Mouse (Mus musculus): ENCODE measurements around the gene Palmd. TPM values are rescaled to one million over a fixed set of nuclear protein-coding genes. Genes with fewer than 3 reads are reported as not detected.
A peak's percentile ranks its signal among the peaks of the same experiment; 100 is the strongest.

Palmd gene
- polyA plus RNA-seq, 1 experiment = 0.11 TPM

- H3K4me3 ChIP-seq (ENCODE audit: low read depth, low read length) = no peak overlapping the region
- WGBS = 53% methylated on average over 6 of the region's 6 CpGs
- H3K4me1 ChIP-seq (ENCODE audit: control insufficient read depth, insufficient read depth, insufficient read length, low read length) = no peaks in the 10 kb centered on the region
- H3K36me3 ChIP-seq (ENCODE audit: control insufficient read depth, insufficient read depth, low read length) = peaks cover 27% of the 10 kb centered on the region
- no peak overlapping the region for H3K27ac ChIP-seq (ENCODE audit: insufficient read depth, low read depth, low read length)
- no peak for TF ChIP-seq POLR2A (IDR thresholded peaks at IDR 0.05; ENCODE audit: low read depth, low read length)
- peak; percentile 23; the same call in 1 of the 2 replicates for TF ChIP-seq CTCF (IDR thresholded peaks at IDR 0.05; ENCODE audit: extremely low read depth, insufficient read length, insufficient replicate concordance, low read depth, low read length)
- H3K27me3 ChIP-seq (ENCODE audit: control insufficient read depth, insufficient read depth, low read length) = no peaks in the 10 kb centered on the region
Measured at GRCm38 (mm10) chr3:116904158-116904557, 64.6 kb downstream of the Palmd start.

GRCm38 (mm10) chr3:116892872-116893271 is 75.9 kb downstream of the Palmd start:
- Histone ChIP-seq H3K27ac (ENCODE audit: insufficient read depth, low read depth, low read length) (no peak overlapping the region), H3K27me3 (ENCODE audit: control insufficient read depth, insufficient read depth, low read length) (no peaks in the 10 kb centered on the region), H3K4me3 (ENCODE audit: low read depth, low read length) (no peak overlapping the region), H3K36me3 (ENCODE audit: control insufficient read depth, insufficient read depth, low read length) (peaks cover 20% of the 10 kb centered on the region), H3K4me1 (ENCODE audit: control insufficient read depth, insufficient read depth, insufficient read length, low read length) (peaks cover 3% of the 10 kb centered on the region; the same call in 1 of the 2 replicates)
- TF ChIP-seq POLR2A (IDR thresholded peaks at IDR 0.05; ENCODE audit: low read depth, low read length) = no peak
- TF ChIP-seq CTCF (IDR thresholded peaks at IDR 0.05; ENCODE audit: extremely low read depth, insufficient read length, insufficient replicate concordance, low read depth, low read length) = no peak
- WGBS = 28% methylated on average over 9 of the region's 9 CpGs

- no peak for TF ChIP-seq CTCF (IDR thresholded peaks at IDR 0.05; ENCODE audit: extremely low read depth, insufficient read length, insufficient replicate concordance, low read depth, low read length)
- TF ChIP-seq POLR2A (IDR thresholded peaks at IDR 0.05; ENCODE audit: low read depth, low read length) = no peak
- Histone ChIP-seq H3K27me3 (ENCODE audit: control insufficient read depth, insufficient read depth, low read length) (no peaks in the 10 kb centered on the region), H3K4me3 (ENCODE audit: low read depth, low read length) (no peak overlapping the region), H3K4me1 (ENCODE audit: control insufficient read depth, insufficient read depth, insufficient read length, low read length) (peaks cover 3% of the 10 kb centered on the region; the same call in 1 of the 2 replicates), H3K36me3 (ENCODE audit: control insufficient read depth, insufficient read depth, low read length) (peaks cover 20% of the 10 kb centered on the region), H3K27ac (ENCODE audit: insufficient read depth, low read depth, low read length) (no peak overlapping the region)
- 94% methylated on average over 6 of the region's 6 CpGs for WGBS
Measured at GRCm38 (mm10) chr3:116892206-116892563, 76.6 kb downstream of the Palmd start.

GRCm38 (mm10) chr3:116891436-116892205 is 77.2 kb downstream of the Palmd start:
- Histone ChIP-seq H3K27ac (ENCODE audit: insufficient read depth, low read depth, low read length) (no peak overlapping the region), H3K4me1 (ENCODE audit: control insufficient read depth, insufficient read depth, insufficient read length, low read length) (peaks cover 3% of the 10 kb centered on the region; the same call in 1 of the 2 replicates), H3K27me3 (ENCODE audit: control insufficient read depth, insufficient read depth, low read length) (no peaks in the 10 kb centered on the region), H3K4me3 (ENCODE audit: low read depth, low read length) (no peak overlapping the region), H3K36me3 (ENCODE audit: control insufficient read depth, insufficient read depth, low read length) (peaks cover 17% of the 10 kb centered on the region)
- no peak for TF ChIP-seq CTCF (IDR thresholded peaks at IDR 0.05; ENCODE audit: extremely low read depth, insufficient read length, insufficient replicate concordance, low read depth, low read length)
- TF ChIP-seq POLR2A (IDR thresholded peaks at IDR 0.05; ENCODE audit: low read depth, low read length) = no peak
- 89% methylated on average over 17 of the region's 17 CpGs for WGBS

GRCm38 (mm10) chr3:116890576-116890975 is 78.2 kb downstream of the Palmd start:
- Histone ChIP-seq H3K27ac (ENCODE audit: insufficient read depth, low read depth, low read length) (no peak overlapping the region), H3K36me3 (ENCODE audit: control insufficient read depth, insufficient read depth, low read length) (peaks cover 16% of the 10 kb centered on the region), H3K4me1 (ENCODE audit: control insufficient read depth, insufficient read depth, insufficient read length, low read length) (peaks cover 3% of the 10 kb centered on the region; the same call in 1 of the 2 replicates), H3K4me3 (ENCODE audit: low read depth, low read length) (no peak overlapping the region), H3K27me3 (ENCODE audit: control insufficient read depth, insufficient read depth, low read length) (no peaks in the 10 kb centered on the region)
- 94% methylated on average over 4 of the region's 4 CpGs for WGBS
- TF ChIP-seq POLR2A (IDR thresholded peaks at IDR 0.05; ENCODE audit: low read depth, low read length) (no peak), CTCF (IDR thresholded peaks at IDR 0.05; ENCODE audit: extremely low read depth, insufficient read length, insufficient replicate concordance, low read depth, low read length) (no peak)

GRCm38 (mm10) chr3:116889358-116889757 is 79.4 kb downstream of the Palmd start:
- Histone ChIP-seq H3K36me3 (ENCODE audit: control insufficient read depth, insufficient read depth, low read length) (peaks cover 18% of the 10 kb centered on the region), H3K4me1 (ENCODE audit: control insufficient read depth, insufficient read depth, insufficient read length, low read length) (peaks cover 3% of the 10 kb centered on the region; the same call in 1 of the 2 replicates), H3K4me3 (ENCODE audit: low read depth, low read length) (no peak overlapping the region), H3K27me3 (ENCODE audit: control insufficient read depth, insufficient read depth, low read length) (no peaks in the 10 kb centered on the region), H3K27ac (ENCODE audit: insufficient read depth, low read depth, low read length) (no peak overlapping the region)
- WGBS = 94% methylated on average over 7 of the region's 7 CpGs
- TF ChIP-seq CTCF (IDR thresholded peaks at IDR 0.05; ENCODE audit: extremely low read depth, insufficient read length, insufficient replicate concordance, low read depth, low read length) (no peak), POLR2A (IDR thresholded peaks at IDR 0.05; ENCODE audit: low read depth, low read length) (no peak)

- Histone ChIP-seq H3K36me3 (ENCODE audit: control insufficient read depth, insufficient read depth, low read length) (peaks cover 36% of the 10 kb centered on the region), H3K4me3 (ENCODE audit: low read depth, low read length) (no peak overlapping the region), H3K27me3 (ENCODE audit: control insufficient read depth, insufficient read depth, low read length) (no peaks in the 10 kb centered on the region), H3K4me1 (ENCODE audit: control insufficient read depth, insufficient read depth, insufficient read length, low read length) (no peaks in the 10 kb centered on the region), H3K27ac (ENCODE audit: insufficient read depth, low read depth, low read length) (no peak overlapping the region)
- WGBS = 92% methylated on average over 8 of the region's 8 CpGs
- no peak for TF ChIP-seq POLR2A (IDR thresholded peaks at IDR 0.05; ENCODE audit: low read depth, low read length)
- TF ChIP-seq CTCF (IDR thresholded peaks at IDR 0.05; ENCODE audit: extremely low read depth, insufficient read length, insufficient replicate concordance, low read depth, low read length) = no peak
Measured at GRCm38 (mm10) chr3:116884941-116885340, 83.8 kb downstream of the Palmd start.
